Mouse (Mus musculus) right cerebral cortex, postnatal 25 days (tissue): ENCODE measurements around the gene Rnf225.
"Not testable (repeated sequence)": the region's sequence is repeated elsewhere in the genome, so short reads cannot be mapped to it uniquely, and the experiment has no call there.

ENCODE experiments used
- DNase-seq: peaks from one replicate; pipeline ENCODE4 v3.0.0; 2022

Gene Rnf225

GRCm38 (mm10) chr7:12927191-12927680 is at the start of gene Rnf225:
Rnf225 (plus strand) TSS chr7:12927416.
- no peak for DNase-seq

- DNase-seq, result no peak
Observed at GRCm38 (mm10) chr7:12880036-12880435, 47.2 kb upstream of the Rnf225 start.

- DNase-seq, result not testable (repeated sequence)
Observed at GRCm38 (mm10) chr7:12880497-12880896, 46.7 kb upstream of the Rnf225 start.

- DNase-seq, result peak; percentile 96
Observed at GRCm38 (mm10) chr7:12880911-12881660, 46.1 kb upstream of the Rnf225 start, which contains the start of gene Zfp128. Zfp128 (plus strand) TSS chr7:12881177.

GRCm38 (mm10) chr7:12886563-12887266 is 40.5 kb upstream of the Rnf225 start:
- no peak for DNase-seq

GRCm38 (mm10) chr7:12887585-12887984 is 39.6 kb upstream of the Rnf225 start:
- no peak for DNase-seq

- no peak for DNase-seq
Observed at GRCm38 (mm10) chr7:12890928-12891327, 36.3 kb upstream of the Rnf225 start.

GRCm38 (mm10) chr7:12891334-12891733 is 35.9 kb upstream of the Rnf225 start:
- DNase-seq, result no peak

GRCm38 (mm10) chr7:12897655-12898410 is 29.4 kb upstream of the Rnf225 start, which contains the start of gene Zscan22:
Zscan22 (plus strand) TSS chr7:12897815.
- DNase-seq, result peak; percentile 93

GRCm38 (mm10) chr7:12901517-12901916 is 25.7 kb upstream of the Rnf225 start:
- DNase-seq, result no peak

- no peak for DNase-seq
Observed at GRCm38 (mm10) chr7:12903623-12904022, 23.6 kb upstream of the Rnf225 start.

- DNase-seq, result no peak
Observed at GRCm38 (mm10) chr7:12905146-12905545, 22.1 kb upstream of the Rnf225 start.

GRCm38 (mm10) chr7:12909498-12909962 is 17.7 kb upstream of the Rnf225 start:
- peak; percentile 41 for DNase-seq

- DNase-seq, result peak; percentile 69
Observed at GRCm38 (mm10) chr7:12910181-12910668, 17.0 kb upstream of the Rnf225 start.

- no peak for DNase-seq
Observed at GRCm38 (mm10) chr7:12913556-12913955, 13.7 kb upstream of the Rnf225 start.

- DNase-seq, result not testable (repeated sequence)
Observed at GRCm38 (mm10) chr7:12920495-12920894, 6.7 kb upstream of the Rnf225 start.

- DNase-seq, result no peak
Observed at GRCm38 (mm10) chr7:12921318-12921704, 5.9 kb upstream of the Rnf225 start.

GRCm38 (mm10) chr7:12921705-12922465 is 5.3 kb upstream of the Rnf225 start, which contains the start of gene Rps5:
Rps5 (plus strand) TSS chr7:12922290.
- DNase-seq, result peak; percentile 99

GRCm38 (mm10) chr7:12922729-12923128 is 4.5 kb upstream of the Rnf225 start:
- DNase-seq, result no peak

GRCm38 (mm10) chr7:12926316-12926715 is 900 bp upstream of the Rnf225 start:
- DNase-seq, result no peak

GRCm38 (mm10) chr7:12927693-12928589 is 725 bp downstream of the Rnf225 start:
- peak; percentile 43 for DNase-seq
